Mouse (Mus musculus): Measurements from ENCODE around the gene Ino80d. TPM values are rescaled to one million over a fixed set of nuclear protein-coding genes. Genes with fewer than 3 reads are reported as not detected.
A peak's percentile ranks its signal among the peaks of the same experiment; 100 is the strongest.

Gene Ino80d
- polyA plus RNA-seq, 1 experiment from 2014 or later, result 11.0 TPM

GRCm38 (mm10) chr1:63098831-63099230, 15.6 kb downstream of the Ino80d start:
- H3K9me3 ChIP-seq, result no peaks in the 10 kb centered on the region
- no peaks in the 10 kb centered on the region for H3K27me3 ChIP-seq
- H3K27ac ChIP-seq, result no peak overlapping the region
- peaks cover 57% of the 10 kb centered on the region for H3K36me3 ChIP-seq (replicated peaks)
- 76% methylated on average over 4 of the region's 4 CpGs for WGBS
- ATAC-seq (ENCODE audit: low FRiP score), result no peak
- H3K4me1 ChIP-seq, result no peaks in the 10 kb centered on the region
- no peak overlapping the region for H3K4me2 ChIP-seq
- H3K4me3 ChIP-seq (replicated peaks), result no peak overlapping the region
- H3K9ac ChIP-seq, result no peak overlapping the region

GRCm38 (mm10) chr1:63096071-63096470, 18.4 kb downstream of the Ino80d start:
- Histone ChIP-seq H3K4me1 (no peaks in the 10 kb centered on the region), H3K4me3 (replicated peaks) (no peak overlapping the region), H3K9ac (no peak overlapping the region), H3K4me2 (no peak overlapping the region), H3K27me3 (no peaks in the 10 kb centered on the region), H3K27ac (no peak overlapping the region), H3K9me3 (no peaks in the 10 kb centered on the region), H3K36me3 (replicated peaks) (peaks cover 52% of the 10 kb centered on the region)
- no peak for ATAC-seq (ENCODE audit: low FRiP score)
- WGBS, result 91% methylated on average over 5 of the region's 5 CpGs

GRCm38 (mm10) chr1:63089795-63090194, 24.7 kb downstream of the Ino80d start:
- ATAC-seq (ENCODE audit: low FRiP score), result no peak
- H3K27me3 ChIP-seq, result no peaks in the 10 kb centered on the region

GRCm38 (mm10) chr1:63088614-63089013, 25.9 kb downstream of the Ino80d start:
- H3K27ac ChIP-seq, result no peak overlapping the region
- H3K9ac ChIP-seq, result no peak overlapping the region
- ATAC-seq (ENCODE audit: low FRiP score), result no peak
- WGBS, result 100% methylated on average over 1 of the region's 1 CpGs
- peaks cover 68% of the 10 kb centered on the region for H3K36me3 ChIP-seq (replicated peaks)
- no peaks in the 10 kb centered on the region for H3K4me1 ChIP-seq
- no peak overlapping the region for H3K4me2 ChIP-seq
- no peaks in the 10 kb centered on the region for H3K9me3 ChIP-seq
- H3K27me3 ChIP-seq, result no peaks in the 10 kb centered on the region
- no peak overlapping the region for H3K4me3 ChIP-seq (replicated peaks)

More at GRCm38 (mm10) chr1:63089795-63090194, 24.7 kb downstream of the Ino80d start:
- WGBS, result 89% methylated on average over 5 of the region's 5 CpGs
- H3K4me2 ChIP-seq, result no peak overlapping the region
- H3K9ac ChIP-seq, result no peak overlapping the region
- no peaks in the 10 kb centered on the region for H3K9me3 ChIP-seq
- H3K4me3 ChIP-seq (replicated peaks), result no peak overlapping the region
- no peak overlapping the region for H3K27ac ChIP-seq
- peaks cover 66% of the 10 kb centered on the region for H3K36me3 ChIP-seq (replicated peaks)
- no peaks in the 10 kb centered on the region for H3K4me1 ChIP-seq

- no peak overlapping the region for H3K4me2 ChIP-seq
- no peak for ATAC-seq (ENCODE audit: low FRiP score)
- H3K27ac ChIP-seq, result no peak overlapping the region
- H3K36me3 ChIP-seq (replicated peaks), result peaks cover 53% of the 10 kb centered on the region
- 83% methylated on average over 5 of the region's 5 CpGs for WGBS
- H3K9me3 ChIP-seq, result no peaks in the 10 kb centered on the region
- H3K27me3 ChIP-seq, result no peaks in the 10 kb centered on the region
- no peaks in the 10 kb centered on the region for H3K4me1 ChIP-seq
- no peak overlapping the region for H3K4me3 ChIP-seq (replicated peaks)
- H3K9ac ChIP-seq, result no peak overlapping the region
Measured at GRCm38 (mm10) chr1:63080277-63080676, 34.2 kb downstream of the Ino80d start.

- Histone ChIP-seq H3K4me2 (no peak overlapping the region), H3K4me1 (no peaks in the 10 kb centered on the region), H3K9ac (no peak overlapping the region), H3K9me3 (no peaks in the 10 kb centered on the region), H3K27me3 (no peaks in the 10 kb centered on the region), H3K4me3 (replicated peaks) (no peak overlapping the region), H3K27ac (no peak overlapping the region), H3K36me3 (replicated peaks) (peaks cover 69% of the 10 kb centered on the region)
- WGBS, result 96% methylated on average over 2 of the region's 2 CpGs
- no peak for ATAC-seq (ENCODE audit: low FRiP score)
Measured at GRCm38 (mm10) chr1:63076383-63076782, 38.1 kb downstream of the Ino80d start.

GRCm38 (mm10) chr1:63071379-63071778, 43.1 kb downstream of the Ino80d start:
- Histone ChIP-seq H3K4me2 (no peak overlapping the region), H3K27me3 (no peaks in the 10 kb centered on the region), H3K36me3 (replicated peaks) (peaks cover 73% of the 10 kb centered on the region), H3K9me3 (no peaks in the 10 kb centered on the region), H3K27ac (no peak overlapping the region), H3K4me3 (replicated peaks) (no peak overlapping the region), H3K4me1 (no peaks in the 10 kb centered on the region), H3K9ac (no peak overlapping the region)
- WGBS, result 95% methylated on average over 1 of the region's 1 CpGs
- no peak for ATAC-seq (ENCODE audit: low FRiP score)

- no peaks in the 10 kb centered on the region for H3K4me1 ChIP-seq
- H3K9ac ChIP-seq, result no peak overlapping the region
- no peak overlapping the region for H3K4me2 ChIP-seq
- ATAC-seq (ENCODE audit: low FRiP score), result no peak
- H3K36me3 ChIP-seq (replicated peaks), result peaks cover 52% of the 10 kb centered on the region
- WGBS, result 93% methylated on average over 12 of the region's 12 CpGs
- H3K4me3 ChIP-seq (replicated peaks), result no peak overlapping the region
- H3K9me3 ChIP-seq, result no peaks in the 10 kb centered on the region
- no peaks in the 10 kb centered on the region for H3K27me3 ChIP-seq
- no peak overlapping the region for H3K27ac ChIP-seq
Measured at GRCm38 (mm10) chr1:63058361-63058760, 56.1 kb downstream of the Ino80d start.

GRCm38 (mm10) chr1:63057849-63058248, 56.6 kb downstream of the Ino80d start:
- no peak overlapping the region for H3K4me2 ChIP-seq
- H3K36me3 ChIP-seq (replicated peaks), result peaks cover 47% of the 10 kb centered on the region
- no peaks in the 10 kb centered on the region for H3K27me3 ChIP-seq
- ATAC-seq (ENCODE audit: low FRiP score), result no peak
- H3K4me3 ChIP-seq (replicated peaks), result no peak overlapping the region
- H3K27ac ChIP-seq, result no peak overlapping the region
- H3K9ac ChIP-seq, result no peak overlapping the region
- WGBS, result 89% methylated on average over 11 of the region's 11 CpGs
- no peaks in the 10 kb centered on the region for H3K4me1 ChIP-seq
- H3K9me3 ChIP-seq, result no peaks in the 10 kb centered on the region

- 0 out of 2 replicates have a peak overlapping the region, but pooled peaks have one; percentile 1 for H3K27ac ChIP-seq
- no peak overlapping the region for H3K4me3 ChIP-seq (replicated peaks)
- H3K9ac ChIP-seq, result no peak overlapping the region
- H3K4me2 ChIP-seq, result no peak overlapping the region
- 90% methylated on average over 3 of the region's 3 CpGs for WGBS
- ATAC-seq (ENCODE audit: low FRiP score), result no peak
- H3K36me3 ChIP-seq (replicated peaks), result peaks cover 46% of the 10 kb centered on the region
- no peaks in the 10 kb centered on the region for H3K9me3 ChIP-seq
- H3K4me1 ChIP-seq, result no peaks in the 10 kb centered on the region
- H3K27me3 ChIP-seq, result no peaks in the 10 kb centered on the region
Measured at GRCm38 (mm10) chr1:63057318-63057717, 57.1 kb downstream of the Ino80d start.

- no peak for ATAC-seq (ENCODE audit: low FRiP score)
- 68% methylated on average over 3 of the region's 3 CpGs for WGBS
Measured at GRCm38 (mm10) chr1:63055386-63055785, 59.1 kb downstream of the Ino80d start.

GRCm38 (mm10) chr1:63050866-63051265, 63.6 kb downstream of the Ino80d start:
- Histone ChIP-seq H3K27me3 (no peaks in the 10 kb centered on the region), H3K4me1 (no peaks in the 10 kb centered on the region), H3K9ac (no peak overlapping the region), H3K27ac (no peak overlapping the region), H3K4me2 (no peak overlapping the region), H3K4me3 (replicated peaks) (no peak overlapping the region), H3K9me3 (no peaks in the 10 kb centered on the region), H3K36me3 (replicated peaks) (peaks cover 9% of the 10 kb centered on the region; the same call in 1 of the 2 replicates)
- WGBS, result 91% methylated on average over 8 of the region's 8 CpGs
- ATAC-seq (ENCODE audit: low FRiP score), result no peak

More at GRCm38 (mm10) chr1:63055386-63055785, 59.1 kb downstream of the Ino80d start:
- H3K27me3 ChIP-seq, result no peaks in the 10 kb centered on the region
- H3K4me1 ChIP-seq, result no peaks in the 10 kb centered on the region
- H3K4me3 ChIP-seq (replicated peaks), result no peak overlapping the region
- H3K9ac ChIP-seq, result no peak overlapping the region
- H3K4me2 ChIP-seq, result no peak overlapping the region
- H3K27ac ChIP-seq, result no peak overlapping the region
- peaks cover 30% of the 10 kb centered on the region for H3K36me3 ChIP-seq (replicated peaks)
- H3K9me3 ChIP-seq, result no peaks in the 10 kb centered on the region

GRCm38 (mm10) chr1:63049977-63050376, 64.5 kb downstream of the Ino80d start:
- Histone ChIP-seq H3K27ac (no peak overlapping the region), H3K9me3 (no peaks in the 10 kb centered on the region), H3K4me1 (no peaks in the 10 kb centered on the region), H3K36me3 (replicated peaks) (peaks cover 9% of the 10 kb centered on the region; the same call in 1 of the 2 replicates), H3K27me3 (no peaks in the 10 kb centered on the region), H3K4me3 (replicated peaks) (no peak overlapping the region), H3K9ac (no peak overlapping the region), H3K4me2 (no peak overlapping the region)
- 94% methylated on average over 3 of the region's 3 CpGs for WGBS
- ATAC-seq (ENCODE audit: low FRiP score), result no peak
